Mouse (Mus musculus) liver, embryonic 14.5 days (tissue): Measurements from ENCODE around the gene Relt. TPM values are rescaled to one million over a fixed set of nuclear protein-coding genes. Genes with fewer than 3 reads are reported as not detected.

Experiments used
- ATAC-seq: fragments of 200-750 bp; cut with Nextera tagmentation; 2 replicates; pipeline ENCODE4 v1.8.0; 2017; ENCODE audit warnings: moderate number of reproducible peaks, mild to moderate bottlenecking, moderate library complexity; ENCODE audit not compliant: insufficient read depth
- DNase-seq, 3 experiments: peaks; one replicate each; pipeline ENCODE4 v3.0.0-alpha.2; 2012 to 2013; ENCODE audit warnings: low read depth in 3 of 3, low spot score in 3 of 3
- H3K27ac ChIP-seq: fragments of 300-500 bp; sonication (generic); 2 replicates; pipeline ENCODE4 v1.5.1; 2014; ENCODE audit warnings: moderate library complexity, mild to moderate bottlenecking, control low read depth, inconsistent platforms
- H3K27me3 ChIP-seq: fragments of 300-500 bp; sonication (generic); 2 replicates; pipeline ENCODE4 v1.6.1; 2014; ENCODE audit warnings: mild to moderate bottlenecking, low read length, moderate library complexity; ENCODE audit not compliant: control insufficient read depth, insufficient read depth
- H3K36me3 ChIP-seq: fragments of 300-500 bp; sonication (generic); replicated peaks from 2 replicates; pipeline ENCODE4 v1.6.1; 2014; ENCODE audit warnings: low read depth; ENCODE audit not compliant: control insufficient read depth, insufficient read depth
- H3K4me1 ChIP-seq, 2 experiments: fragments of 200-500 bp in 1 of 2; fragments of 300-500 bp in 1 of 2; sonication (generic) in 1 of 2; replicated peaks; 2 replicates each; pipeline ENCODE4 v1.6.1; 2012 to 2014; ENCODE audit warnings: antibody characterized with exemption in 1 of 2, inconsistent platforms in 1 of 2, low read length in 1 of 2; ENCODE audit not compliant: control insufficient read depth in 2 of 2, insufficient read depth in 2 of 2
- H3K4me2 ChIP-seq: fragments of 300-500 bp; sonication (generic); 2 replicates; pipeline ENCODE4 v1.6.1; 2014; ENCODE audit warnings: low read depth, mild to moderate bottlenecking, control low read depth, moderate library complexity
- H3K4me3 ChIP-seq, 2 experiments: fragments of 200-500 bp in 1 of 2; fragments of 300-500 bp in 1 of 2; sonication (generic) in 1 of 2; 2 replicates each; pipeline ENCODE4 v1.5.1; 2012 to 2014; ENCODE audit warnings: low read depth in 2 of 2, low read length in 2 of 2, mild to moderate bottlenecking in 2 of 2, control low read depth in 1 of 2, inconsistent platforms in 1 of 2, moderate library complexity in 1 of 2; ENCODE audit not compliant: insufficient read depth in 1 of 2
- H3K9ac ChIP-seq: fragments of 300-500 bp; sonication (generic); replicated peaks from 2 replicates; pipeline ENCODE4 v1.6.1; 2014; ENCODE audit warnings: mild to moderate bottlenecking, control low read depth, moderate library complexity
- H3K9me3 ChIP-seq: fragments of 300-500 bp; sonication (generic); 2 replicates; pipeline ENCODE4 v1.6.1; 2016; ENCODE audit warnings: low read length, mixed read lengths; ENCODE audit not compliant: control insufficient read depth
- CTCF ChIP-seq: IDR thresholded peaks from 2 replicates; pipeline ENCODE4 v1.5.1; 2016; ENCODE audit warnings: antibody characterized with exemption, low read depth, control low read depth
- EP300 ChIP-seq: IDR thresholded peaks from 2 replicates; pipeline ENCODE4 v1.6.1; 2016; ENCODE audit warnings: antibody characterized with exemption, low read depth
- WGBS: fragments of 180-500 bp; shearing (Covaris S2); extraction: QIAGEN DNeasy Blood & Tissue Kit; methylation state at CpG from one replicate; pipeline ENCODE4 v1.1.7; 2014; ENCODE audit not compliant: insufficient replicate concordance; 5-methylcytosine and 5-hydroxymethylcytosine counted together
- polyA plus RNA-seq, 2 experiments: library from polyadenylated mRNA; depleted of rRNA in 1 of 2; stranded (reverse) in 1 of 2; unstranded in 1 of 2; fragments of >200 nt; fragmentation: Nextera tagmentation in 1 of 2; extraction: Ambion mirVana in 1 of 2; gene quantifications; 2 replicates each; pipeline versions ENCODE4 v1.2.1 to v1.2.3; 2012 to 2014

Gene Relt
- polyA plus RNA-seq, 2 experiments, result 11.7 to 17.2 TPM

DNA sequence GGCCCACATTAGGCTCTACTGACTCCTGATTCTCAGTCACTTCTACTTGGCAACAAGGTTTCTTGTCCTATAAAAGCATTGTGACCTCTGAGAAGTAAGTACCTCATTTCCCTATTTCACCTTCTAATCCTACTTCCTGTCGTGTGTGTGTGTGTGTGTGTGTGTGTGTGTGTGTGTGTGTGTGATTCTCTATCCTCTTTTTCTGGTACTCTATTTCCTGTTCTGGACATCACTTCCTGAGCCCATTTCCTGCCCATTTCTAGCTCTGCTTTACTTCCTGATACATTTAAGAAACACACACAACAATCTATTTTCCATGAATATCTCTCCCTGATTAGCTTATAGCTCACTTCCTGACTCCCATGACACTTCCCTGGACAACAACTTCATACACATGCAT lies 12.6 kb upstream of the Relt start:
- Histone ChIP-seq H3K36me3 (no peaks in the 10 kb centered on the region), H3K9ac (no peak overlapping the region), H3K9me3 (no peaks in the 10 kb centered on the region), H3K27ac (no peak overlapping the region), H3K27me3 (no peaks in the 10 kb centered on the region), H3K4me2 (no peak overlapping the region), H3K4me3 (no peak overlapping the region), H3K4me1 (no peaks in the 10 kb centered on the region)
- ATAC-seq (no peak), DNase-seq (no peak)
- no peak for TF ChIP-seq CTCF
- no peak for TF ChIP-seq EP300
- 19% methylated on average over 1 of the region's 1 CpGs for WGBS

DNA sequence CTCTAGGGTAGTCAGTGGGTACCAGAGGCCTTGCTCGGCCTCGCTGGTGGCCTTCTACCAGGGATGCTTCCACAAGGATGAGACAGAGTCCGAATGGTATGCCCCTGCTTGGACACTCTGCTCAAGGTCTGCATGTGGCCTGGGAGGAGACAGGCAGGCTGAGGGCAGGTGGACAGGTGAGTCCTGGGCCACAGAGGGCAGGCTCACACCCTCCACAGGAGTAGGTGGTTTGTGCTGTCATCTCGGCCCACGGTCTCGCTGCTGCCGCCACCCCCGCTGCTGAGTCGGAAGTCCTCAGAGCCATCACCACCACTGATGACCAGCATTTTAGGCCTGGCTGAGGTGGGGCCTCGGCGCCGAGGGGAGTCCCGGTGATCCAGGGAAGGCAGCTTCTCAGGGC lies 10.0 kb upstream of the Relt start:
- no peak for TF ChIP-seq EP300
- no peak for TF ChIP-seq CTCF
- H3K4me3 ChIP-seq, result no peak overlapping the region
- H3K9me3 ChIP-seq, result no peaks in the 10 kb centered on the region
- 78% methylated on average over 13 of the region's 13 CpGs for WGBS
- DNase-seq (no peak), ATAC-seq (no peak)
- no peak overlapping the region for H3K27ac ChIP-seq
- no peaks in the 10 kb centered on the region for H3K36me3 ChIP-seq
- no peaks in the 10 kb centered on the region; a peak in 1 of 4 replicates for H3K4me1 ChIP-seq
- H3K9ac ChIP-seq, result no peak overlapping the region
- H3K4me2 ChIP-seq, result no peak overlapping the region
- no peaks in the 10 kb centered on the region for H3K27me3 ChIP-seq

DNA sequence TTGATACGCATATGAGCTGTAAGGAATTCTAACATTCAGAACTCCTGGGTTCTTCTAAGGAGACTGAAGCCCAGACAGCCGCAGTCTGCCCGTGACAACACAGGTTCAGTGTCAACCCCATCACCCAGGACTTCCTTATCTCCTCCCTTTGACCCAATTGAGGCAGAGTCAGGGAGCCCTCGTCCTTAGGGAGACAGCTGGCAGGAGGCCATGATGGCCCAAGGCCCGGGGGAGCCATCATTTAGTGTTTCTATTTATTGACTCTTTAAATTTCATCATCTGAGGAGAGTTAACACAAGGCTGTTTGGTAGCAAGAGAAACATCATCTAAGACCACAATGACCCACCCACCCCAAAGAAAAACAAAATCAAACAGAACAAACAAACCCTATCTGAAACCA lies 8.6 kb upstream of the Relt start:
- 60% methylated on average over 5 of the region's 5 CpGs for WGBS
- peaks cover 3 to 8% of the 10 kb centered on the region in 2 experiments for H3K4me1 ChIP-seq
- H3K27me3 ChIP-seq, result no peaks in the 10 kb centered on the region
- no peak overlapping the region for H3K9ac ChIP-seq
- no peak overlapping the region for H3K27ac ChIP-seq
- no peak overlapping the region for H3K4me2 ChIP-seq
- no peaks in the 10 kb centered on the region for H3K36me3 ChIP-seq
- no peak overlapping the region for H3K4me3 ChIP-seq
- no peak for DNase-seq
- H3K9me3 ChIP-seq, result no peaks in the 10 kb centered on the region
- no peak for TF ChIP-seq EP300
- no peak for TF ChIP-seq CTCF
- ATAC-seq, result no peak

DNA sequence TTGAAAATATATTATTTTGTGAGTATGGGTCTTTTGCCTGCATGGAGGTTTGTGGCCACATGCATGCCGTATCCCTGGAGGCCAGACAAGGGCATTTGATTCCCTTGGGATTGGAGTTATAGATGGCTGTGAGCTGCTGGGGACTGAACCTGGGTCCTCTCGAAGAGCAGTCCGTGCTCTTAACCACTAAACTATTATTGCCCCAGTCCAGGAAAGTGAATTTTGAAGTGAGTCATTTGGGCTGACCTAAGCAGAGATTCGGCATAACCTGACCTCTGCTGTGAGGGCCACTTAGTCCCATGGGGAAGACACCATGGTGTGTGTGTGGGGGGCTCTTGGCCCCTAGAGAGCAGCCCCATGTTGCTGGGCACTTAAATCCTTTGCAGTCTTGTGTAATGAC lies 8.1 kb upstream of the Relt start:
- no peak overlapping the region for H3K4me2 ChIP-seq
- H3K36me3 ChIP-seq, result no peaks in the 10 kb centered on the region
- H3K4me3 ChIP-seq, result no peak overlapping the region
- no peak overlapping the region for H3K9ac ChIP-seq
- no peaks in the 10 kb centered on the region for H3K9me3 ChIP-seq
- no peaks in the 10 kb centered on the region for H3K27me3 ChIP-seq
- H3K4me1 ChIP-seq, result peaks cover 3 to 8% of the 10 kb centered on the region in 2 experiments
- DNase-seq, result no peak
- WGBS, result 71% methylated on average over 4 of the region's 4 CpGs
- no peak for TF ChIP-seq EP300
- TF ChIP-seq CTCF, result no peak
- no peak for ATAC-seq
- no peak overlapping the region for H3K27ac ChIP-seq

DNA sequence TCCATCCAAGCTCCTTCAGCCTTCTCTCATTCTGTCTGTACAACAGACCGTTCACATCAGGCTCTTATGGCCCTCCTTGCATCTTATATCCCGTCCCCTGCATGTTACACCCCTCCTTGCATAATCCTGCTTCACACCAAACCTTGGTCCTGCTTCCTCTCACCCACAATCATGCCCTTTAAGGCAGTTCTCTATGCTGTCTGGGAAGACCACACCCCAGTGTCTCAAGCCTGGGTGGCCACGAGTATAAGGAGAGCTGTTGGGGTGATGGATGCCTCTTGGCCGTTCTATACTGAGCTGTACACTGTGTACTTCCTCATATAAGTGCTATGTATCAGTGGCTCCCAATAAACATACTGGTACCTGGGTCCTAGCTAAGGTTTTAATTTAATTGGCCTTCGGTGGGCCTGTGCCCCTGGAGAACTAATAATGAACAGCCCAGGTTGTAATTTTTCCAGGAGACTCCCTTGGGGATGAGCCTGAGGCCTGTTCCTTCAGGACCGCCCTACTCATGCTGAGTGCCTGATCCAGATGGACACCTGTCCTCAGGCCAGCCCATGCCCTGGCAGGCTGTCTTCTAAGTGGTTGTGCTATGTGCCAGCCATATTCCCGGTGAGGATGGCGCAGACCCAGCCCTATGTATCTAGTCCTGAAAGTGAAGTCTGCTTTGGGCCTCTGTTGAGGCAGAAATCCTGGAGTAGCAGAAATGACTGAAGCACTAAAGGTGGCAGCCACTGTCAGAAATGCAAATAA lies 6.8 kb upstream of the Relt start:
- no peak for TF ChIP-seq EP300
- no peak for TF ChIP-seq CTCF
- H3K9ac ChIP-seq, result no peak overlapping the region
- no peak overlapping the region for H3K27ac ChIP-seq
- 69% methylated on average over 8 of the region's 8 CpGs for WGBS
- ATAC-seq (no peak), DNase-seq (no peak)
- H3K4me1 ChIP-seq, result peaks cover 3 to 8% of the 10 kb centered on the region in 2 experiments
- no peaks in the 10 kb centered on the region for H3K36me3 ChIP-seq
- H3K9me3 ChIP-seq, result no peaks in the 10 kb centered on the region
- H3K27me3 ChIP-seq, result no peaks in the 10 kb centered on the region
- H3K4me2 ChIP-seq, result no peak overlapping the region
- no peak overlapping the region for H3K4me3 ChIP-seq
